Mouse (Mus musculus) forebrain, embryonic 16.5 days (tissue): Measurements from ENCODE around the gene Tmprss3. TPM values are rescaled to one million over a fixed set of nuclear protein-coding genes. Genes with fewer than 3 reads are reported as not detected.

Experiments used
- ATAC-seq: fragments of 200-750 bp; cut with Nextera tagmentation; 2 replicates; pipeline ENCODE4 v1.8.0; 2017; ENCODE audit warnings: mild to moderate bottlenecking, moderate library complexity
- H3K27ac ChIP-seq: fragments of 300-500 bp; sonication (generic); 2 replicates; pipeline ENCODE4 v1.5.1; 2014; ENCODE audit warnings: low read length, control low read depth
- H3K27me3 ChIP-seq: fragments of 300-500 bp; sonication (generic); replicated peaks from 2 replicates; pipeline ENCODE4 v1.6.1; 2014; ENCODE audit warnings: low read length; ENCODE audit not compliant: control insufficient read depth, insufficient read depth
- H3K36me3 ChIP-seq: fragments of 300-500 bp; sonication (generic); 2 replicates; pipeline ENCODE4 v1.6.1; 2014; ENCODE audit not compliant: control insufficient read depth, insufficient read depth
- H3K4me1 ChIP-seq: fragments of 300-500 bp; sonication (generic); replicated peaks from 2 replicates; pipeline ENCODE4 v1.6.1; 2014; ENCODE audit warnings: low read length; ENCODE audit not compliant: control insufficient read depth, insufficient read depth
- H3K4me2 ChIP-seq: fragments of 300-500 bp; sonication (generic); 2 replicates; pipeline ENCODE4 v1.6.1; 2014; ENCODE audit warnings: mild to moderate bottlenecking, low read length, control low read depth
- H3K4me3 ChIP-seq: fragments of 300-500 bp; sonication (generic); replicated peaks from 2 replicates; pipeline ENCODE4 v1.5.1; 2014; ENCODE audit warnings: mild to moderate bottlenecking, low read length, control low read depth
- H3K9ac ChIP-seq: fragments of 300-500 bp; sonication (generic); replicated peaks from 2 replicates; pipeline ENCODE4 v1.6.1; 2014; ENCODE audit warnings: low read depth, low read length, control low read depth
- H3K9me3 ChIP-seq: fragments of 300-500 bp; sonication (generic); 2 replicates; pipeline ENCODE4 v1.6.1; 2016; ENCODE audit warnings: low read length; ENCODE audit not compliant: control insufficient read depth
- WGBS: fragments of 180-500 bp; shearing (Covaris S2); extraction: QIAGEN DNeasy Blood & Tissue Kit; methylation state at CpG from one replicate; pipeline ENCODE4 v1.1.7; 2014; 5-methylcytosine and 5-hydroxymethylcytosine counted together
- polyA plus RNA-seq: library from polyadenylated mRNA; unstranded; fragments of >200 nt; fragmentation: Nextera tagmentation; extraction: Ambion mirVana; gene quantifications from 2 replicates; pipeline ENCODE4 v1.2.1, GENCODE M21; 2015

The Tmprss3 gene
- not detected in 2 replicates for polyA plus RNA-seq

DNA sequence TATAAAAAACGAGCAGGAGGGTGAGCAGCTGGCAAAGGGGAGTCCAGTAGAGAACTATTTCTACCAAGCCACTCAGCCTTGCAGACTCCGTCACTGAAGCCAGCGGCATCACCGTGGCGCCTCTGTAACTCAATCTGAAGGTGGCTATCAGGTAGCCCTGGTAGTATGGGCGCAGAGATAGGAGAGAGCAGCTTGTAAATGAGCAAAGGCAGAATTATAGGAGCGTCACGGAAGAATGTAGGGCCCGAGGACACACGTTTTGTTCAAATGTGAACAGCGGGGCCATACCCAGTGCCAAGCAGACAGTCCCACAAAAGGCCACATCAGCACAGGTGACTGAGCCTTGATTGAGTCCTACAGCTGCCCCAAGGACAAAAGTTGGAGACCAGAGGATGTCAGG lies at the start of gene Tmprss3:
Gene Tmprss3, minus strand, starts transcription at position 101 of the 400 bp plus-strand sequence.
- Histone ChIP-seq H3K27me3 (no peaks in the 10 kb centered on the region), H3K9me3 (no peaks in the 10 kb centered on the region), H3K4me3 (no peak within 1 kb of the TSS), H3K4me1 (no peaks in the 10 kb centered on the region), H3K36me3 (no peaks in the 10 kb centered on the region), H3K27ac (no peak within 1 kb of the TSS), H3K4me2 (no peak within 1 kb of the TSS), H3K9ac (no peak within 1 kb of the TSS)
- WGBS: 86% methylated on average over 11 of the region's 11 CpGs
- ATAC-seq: no peak

DNA sequence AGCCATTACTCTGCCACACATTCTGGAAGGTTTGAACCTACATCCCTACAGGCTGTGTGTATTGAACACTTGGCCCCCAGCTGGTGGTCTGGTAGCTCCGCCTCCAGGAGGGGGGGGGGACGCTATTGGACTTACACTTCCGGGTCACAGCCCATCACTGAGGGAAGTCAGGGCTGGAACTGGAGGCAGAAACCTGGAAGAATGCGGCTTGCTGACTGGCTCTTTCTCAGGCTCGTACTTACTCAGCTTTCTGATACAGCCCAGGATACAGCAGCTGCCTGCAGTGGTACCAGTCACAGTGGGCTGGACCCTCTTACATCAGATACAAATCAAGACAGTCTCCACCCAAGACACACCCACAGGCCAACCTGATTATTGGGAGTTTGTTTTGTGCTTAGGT lies 48.4 kb upstream of the Tmprss3 start:
- H3K9ac ChIP-seq: no peak overlapping the region
- H3K4me2 ChIP-seq: no peak overlapping the region
- H3K27me3 ChIP-seq: no peaks in the 10 kb centered on the region
- H3K36me3 ChIP-seq: no peaks in the 10 kb centered on the region
- no peak overlapping the region for H3K27ac ChIP-seq
- H3K4me3 ChIP-seq: no peak overlapping the region
- H3K9me3 ChIP-seq: no peaks in the 10 kb centered on the region
- H3K4me1 ChIP-seq: no peaks in the 10 kb centered on the region
- 51% methylated on average over 5 of the region's 5 CpGs for WGBS
- ATAC-seq: no peak

DNA sequence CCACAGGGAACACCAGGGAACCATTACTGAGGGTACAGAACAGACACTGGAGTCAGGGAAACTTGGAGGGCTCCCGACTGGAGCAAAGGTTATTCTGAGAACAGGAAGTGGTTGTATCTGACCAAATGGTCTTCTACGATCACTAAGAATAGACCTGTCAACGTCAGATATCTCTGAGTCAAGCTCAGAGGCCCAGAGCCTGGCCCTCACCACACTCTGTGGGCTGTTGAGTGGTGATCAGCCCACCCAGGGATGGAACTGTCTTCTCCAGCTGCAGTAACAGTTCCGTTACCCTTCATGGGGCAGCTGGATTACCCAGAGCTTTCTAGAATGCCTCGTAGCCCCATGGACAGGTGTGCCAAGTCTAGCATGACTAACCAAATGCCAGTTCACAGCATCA lies 46.5 kb upstream of the Tmprss3 start:
- no peaks in the 10 kb centered on the region for H3K4me1 ChIP-seq
- H3K9ac ChIP-seq: no peak overlapping the region
- no peak overlapping the region for H3K27ac ChIP-seq
- no peak for ATAC-seq
- no peaks in the 10 kb centered on the region for H3K9me3 ChIP-seq
- no peak overlapping the region for H3K4me2 ChIP-seq
- 90% methylated on average over 5 of the region's 5 CpGs for WGBS
- H3K4me3 ChIP-seq: no peak overlapping the region
- H3K27me3 ChIP-seq: no peaks in the 10 kb centered on the region
- no peaks in the 10 kb centered on the region for H3K36me3 ChIP-seq

DNA sequence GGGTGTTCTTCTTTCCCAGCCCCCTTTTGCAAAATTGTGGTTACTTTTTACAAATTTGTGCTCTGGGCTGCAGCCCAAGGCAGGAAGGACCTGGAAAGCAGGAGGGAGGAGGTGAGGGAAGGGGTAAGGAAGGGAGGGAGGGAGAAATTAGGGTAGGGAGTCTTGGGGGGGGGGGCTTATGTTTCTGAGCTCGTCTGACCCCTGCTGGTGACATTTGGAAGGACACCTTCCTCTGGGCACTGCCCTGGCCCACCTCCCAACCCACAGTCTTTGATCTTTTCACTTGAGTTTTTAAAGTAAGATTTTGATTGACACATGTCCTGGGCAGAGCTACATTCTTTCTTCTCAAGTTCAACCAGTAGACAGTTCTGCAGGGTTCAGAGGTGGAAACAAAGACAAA lies 44.0 kb upstream of the Tmprss3 start:
- no peak overlapping the region for H3K27ac ChIP-seq
- H3K36me3 ChIP-seq: no peaks in the 10 kb centered on the region
- no peaks in the 10 kb centered on the region for H3K4me1 ChIP-seq
- no peak overlapping the region for H3K4me3 ChIP-seq
- WGBS: 0% methylated on average over 1 of the region's 1 CpGs
- no peak overlapping the region for H3K9ac ChIP-seq
- H3K9me3 ChIP-seq: no peaks in the 10 kb centered on the region
- no peak overlapping the region for H3K4me2 ChIP-seq
- no peak for ATAC-seq
- H3K27me3 ChIP-seq: no peaks in the 10 kb centered on the region

DNA sequence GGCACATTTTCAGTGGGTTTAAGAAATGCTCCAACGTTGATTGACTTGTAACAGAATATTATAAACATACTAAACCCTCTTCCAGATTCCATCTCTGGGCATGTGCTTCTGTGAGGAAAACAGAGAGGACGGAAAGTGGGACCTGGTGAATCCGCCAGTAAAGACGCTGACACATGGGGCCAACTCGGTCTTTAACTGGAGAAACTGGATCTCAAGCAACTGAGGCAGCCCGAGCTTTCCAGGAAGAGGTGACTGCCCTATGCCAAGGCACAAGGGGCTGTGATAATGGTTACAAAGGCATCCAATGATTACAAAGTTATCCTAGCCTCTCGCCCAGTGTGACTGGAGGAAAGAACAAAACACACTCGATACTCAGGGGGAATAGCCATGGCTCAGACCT lies 42.4 kb upstream of the Tmprss3 start:
- Histone ChIP-seq H3K4me1 (no peaks in the 10 kb centered on the region), H3K9ac (no peak overlapping the region), H3K9me3 (no peaks in the 10 kb centered on the region), H3K36me3 (no peaks in the 10 kb centered on the region), H3K27me3 (no peaks in the 10 kb centered on the region), H3K27ac (no peak overlapping the region), H3K4me3 (no peak overlapping the region), H3K4me2 (no peak overlapping the region)
- 89% methylated on average over 8 of the region's 8 CpGs for WGBS
- no peak for ATAC-seq

DNA sequence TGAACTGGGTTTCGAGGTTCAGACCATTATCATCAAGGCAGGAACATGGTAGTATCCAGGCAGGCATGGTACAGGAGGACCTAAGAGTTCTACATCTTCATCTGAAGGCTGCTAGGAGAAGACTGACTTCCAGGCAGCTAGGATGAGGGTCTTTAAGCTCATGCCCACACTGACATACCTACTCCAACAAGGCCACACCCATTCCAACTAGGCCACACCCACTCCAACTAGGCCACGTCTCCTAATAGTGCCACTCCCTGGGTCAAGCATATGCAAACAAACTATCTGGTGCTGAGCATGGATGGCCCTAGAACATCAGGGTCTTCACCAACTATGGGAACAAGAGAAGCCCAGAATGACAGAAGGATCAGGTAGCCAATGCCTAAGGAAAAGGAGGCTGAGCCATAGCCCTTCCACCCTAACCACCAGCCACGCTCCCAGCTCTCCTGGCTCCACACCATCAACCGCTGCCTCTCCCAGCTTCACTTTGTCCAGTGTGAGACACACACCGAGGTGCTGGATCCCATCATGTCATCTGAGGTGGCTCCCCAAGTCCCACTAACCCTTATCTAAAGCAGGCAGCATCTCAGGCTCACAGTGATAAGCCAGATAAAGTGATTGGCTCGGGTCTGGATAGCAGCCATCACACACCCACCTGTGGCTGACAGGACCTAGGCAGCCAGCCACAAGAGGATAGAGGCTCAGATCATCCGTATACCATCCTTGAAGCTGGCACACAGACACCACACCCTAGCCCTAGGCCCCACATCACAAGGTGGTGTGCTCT lies 39.6 kb upstream of the Tmprss3 start:
- H3K4me1 ChIP-seq: no peaks in the 10 kb centered on the region
- WGBS: 85% methylated on average over 7 of the region's 7 CpGs
- no peak overlapping the region for H3K4me2 ChIP-seq
- no peaks in the 10 kb centered on the region for H3K36me3 ChIP-seq
- no peaks in the 10 kb centered on the region for H3K9me3 ChIP-seq
- no peak for ATAC-seq
- no peak overlapping the region for H3K9ac ChIP-seq
- no peaks in the 10 kb centered on the region for H3K27me3 ChIP-seq
- H3K4me3 ChIP-seq: no peak overlapping the region
- H3K27ac ChIP-seq: no peak overlapping the region

DNA sequence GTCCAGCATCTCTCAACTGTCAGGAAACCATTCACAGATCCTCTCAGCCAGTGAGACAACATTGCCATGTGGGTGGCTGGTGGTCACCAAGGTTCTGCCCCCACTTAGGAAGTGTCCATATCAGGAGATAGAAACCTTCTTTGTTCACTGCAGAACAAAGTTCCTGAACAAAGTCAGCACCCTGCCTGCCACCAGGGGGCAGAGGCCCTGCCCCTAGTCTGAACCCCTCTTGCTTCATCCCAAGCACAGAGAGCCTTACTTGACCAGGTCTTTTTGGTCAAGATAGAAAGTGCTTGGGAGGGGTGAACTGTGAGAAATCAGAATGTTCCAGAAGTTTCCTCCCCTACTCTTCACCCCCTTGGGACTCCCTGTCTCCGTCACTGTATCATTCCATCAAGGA lies 37.1 kb upstream of the Tmprss3 start:
- no peak overlapping the region for H3K9ac ChIP-seq
- no peak overlapping the region for H3K27ac ChIP-seq
- no peaks in the 10 kb centered on the region for H3K36me3 ChIP-seq
- ATAC-seq: no peak
- no peak overlapping the region for H3K4me3 ChIP-seq
- no peaks in the 10 kb centered on the region for H3K4me1 ChIP-seq
- H3K27me3 ChIP-seq: no peaks in the 10 kb centered on the region
- WGBS: 89% methylated on average over 1 of the region's 1 CpGs
- no peak overlapping the region for H3K4me2 ChIP-seq
- H3K9me3 ChIP-seq: no peaks in the 10 kb centered on the region

DNA sequence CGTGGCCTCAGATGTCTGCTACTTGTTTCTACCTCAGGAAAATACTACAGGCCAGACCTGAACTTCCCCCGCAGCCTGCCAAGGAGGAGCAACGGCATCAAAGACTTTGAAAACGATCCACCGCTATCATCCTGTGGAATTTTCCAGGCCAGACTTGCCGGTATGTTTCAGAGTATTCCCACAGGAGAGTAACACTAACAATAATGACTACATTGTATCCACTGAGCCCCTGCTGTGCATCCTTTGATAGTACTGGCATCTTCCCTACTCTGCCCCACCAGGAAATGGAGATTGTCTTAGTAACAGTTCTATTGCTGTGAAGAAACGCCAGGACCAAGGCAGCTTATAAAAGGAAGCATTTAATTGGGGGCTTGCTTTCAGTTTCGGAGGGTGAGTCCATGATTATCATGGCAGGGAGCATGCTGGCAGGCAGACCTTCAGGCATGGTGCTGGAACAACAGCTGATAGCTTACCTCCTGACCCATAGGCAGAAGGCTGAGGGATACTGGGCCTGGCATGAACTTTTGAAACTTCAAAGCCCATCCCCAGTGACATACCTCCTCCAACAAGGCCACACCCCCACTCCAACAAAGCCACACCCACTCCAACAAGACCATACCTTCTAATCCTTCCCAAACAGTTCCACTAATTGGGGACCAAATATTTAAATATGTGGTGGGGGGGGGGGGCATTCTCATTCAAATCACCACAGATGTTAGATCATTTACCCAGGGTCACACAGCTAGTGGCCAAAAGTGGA lies 33.7 kb upstream of the Tmprss3 start:
- no peak for ATAC-seq
- Histone ChIP-seq H3K27me3 (no peaks in the 10 kb centered on the region), H3K4me1 (no peaks in the 10 kb centered on the region), H3K9ac (no peak overlapping the region), H3K36me3 (no peaks in the 10 kb centered on the region), H3K9me3 (no peaks in the 10 kb centered on the region), H3K4me2 (no peak overlapping the region), H3K4me3 (no peak overlapping the region), H3K27ac (no peak overlapping the region)
- 24% methylated on average over 8 of the region's 8 CpGs for WGBS

DNA sequence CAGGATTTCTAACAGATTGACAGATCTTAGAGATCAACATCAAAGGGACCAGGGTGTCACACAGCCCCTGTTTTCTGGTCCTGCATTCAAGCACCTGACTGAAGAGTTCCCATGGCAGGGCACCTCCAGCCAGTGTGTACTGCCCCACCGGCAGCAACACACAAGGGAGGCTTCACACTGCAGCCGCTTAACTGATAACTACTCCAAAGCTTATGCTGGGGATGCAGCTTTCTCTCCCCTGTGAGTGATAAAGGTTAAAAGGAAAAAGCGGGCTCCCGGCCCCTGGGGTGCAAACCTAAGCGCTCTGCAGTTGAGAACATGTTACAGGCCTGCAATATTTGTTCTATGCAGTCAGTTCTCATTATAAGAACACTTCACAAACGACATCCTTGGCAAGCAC lies 33.0 kb upstream of the Tmprss3 start:
- ATAC-seq: no peak
- no peaks in the 10 kb centered on the region for H3K4me1 ChIP-seq
- no peak overlapping the region for H3K4me3 ChIP-seq
- H3K36me3 ChIP-seq: no peaks in the 10 kb centered on the region
- H3K4me2 ChIP-seq: no peak overlapping the region
- H3K27me3 ChIP-seq: no peaks in the 10 kb centered on the region
- no peak overlapping the region for H3K27ac ChIP-seq
- H3K9ac ChIP-seq: no peak overlapping the region
- no peaks in the 10 kb centered on the region for H3K9me3 ChIP-seq
- WGBS: 48% methylated on average over 6 of the region's 6 CpGs
